Mouse (Mus musculus): ENCODE measurements around the gene Hdgfl1. TPM values are rescaled to one million over a fixed set of nuclear protein-coding genes. Genes with fewer than 3 reads are reported as not detected.

The Hdgfl1 gene
- polyA plus RNA-seq (2012; rRNA removed) (not detected in 2 replicates), polyA plus RNA-seq (2014; fragmentation: Nextera tagmentation; extraction: Ambion mirVana) (not detected in 2 replicates)

DNA sequence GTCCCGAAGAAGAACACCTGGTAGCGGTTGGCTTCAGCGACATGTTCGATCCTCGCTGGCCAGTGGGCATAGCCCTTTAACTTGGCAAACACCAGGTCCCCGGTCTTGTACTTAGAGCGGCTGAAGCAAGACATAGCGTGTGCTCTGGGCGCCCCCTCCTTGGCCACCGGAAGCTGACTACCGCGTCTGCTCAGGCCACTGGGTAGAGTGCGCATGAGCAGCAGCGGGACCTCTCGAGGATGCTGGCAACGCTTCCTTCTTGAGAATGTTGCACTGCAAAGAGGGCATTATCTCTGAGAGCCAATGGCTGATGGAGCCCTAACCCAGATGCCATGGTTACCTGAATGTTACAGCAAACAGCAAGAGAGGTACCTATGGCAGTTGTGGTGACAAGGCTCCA, at the start of gene Hdgfl1:
Hdgfl1 (minus strand) TSS at position 211 of the 400 bp plus-strand sequence.
- H3K4me2 ChIP-seq (ENCODE audit: low read depth): no peak within 1 kb of the TSS
- no peaks in the 10 kb centered on the region for H3K36me3 ChIP-seq (replicated peaks; ENCODE audit: control insufficient read depth, insufficient read depth, low read depth)
- H3K27me3 ChIP-seq (ENCODE audit: control insufficient read depth, insufficient read depth, low read length): no peaks in the 10 kb centered on the region
- H3K9ac ChIP-seq (replicated peaks): no peak within 1 kb of the TSS
- 85% methylated on average over 16 of the region's 16 CpGs for WGBS (ENCODE audit: insufficient replicate concordance)
- no peak for ATAC-seq (ENCODE audit: insufficient read depth)
- no peak for DNase-seq (ENCODE audit: low read depth in 3 of 3, low spot score in 3 of 3)
- no peak within 1 kb of the TSS for H3K27ac ChIP-seq
- no peaks in the 10 kb centered on the region for H3K9me3 ChIP-seq (ENCODE audit: control insufficient read depth, low read length)
- no peaks in the 10 kb centered on the region for H3K4me1 ChIP-seq (replicated peaks; ENCODE audit: control insufficient read depth in 2 of 2, insufficient read depth in 2 of 2, low read length in 1 of 2)
- no peak for TF ChIP-seq CTCF (IDR thresholded peaks at IDR 0.05; ENCODE audit: low read depth)
- TF ChIP-seq EP300 (IDR thresholded peaks at IDR 0.05; ENCODE audit: low read depth): no peak
- no peak within 1 kb of the TSS for H3K4me3 ChIP-seq (ENCODE audit: insufficient read depth in 1 of 2, low read depth in 2 of 2, low read length in 2 of 2)

DNA sequence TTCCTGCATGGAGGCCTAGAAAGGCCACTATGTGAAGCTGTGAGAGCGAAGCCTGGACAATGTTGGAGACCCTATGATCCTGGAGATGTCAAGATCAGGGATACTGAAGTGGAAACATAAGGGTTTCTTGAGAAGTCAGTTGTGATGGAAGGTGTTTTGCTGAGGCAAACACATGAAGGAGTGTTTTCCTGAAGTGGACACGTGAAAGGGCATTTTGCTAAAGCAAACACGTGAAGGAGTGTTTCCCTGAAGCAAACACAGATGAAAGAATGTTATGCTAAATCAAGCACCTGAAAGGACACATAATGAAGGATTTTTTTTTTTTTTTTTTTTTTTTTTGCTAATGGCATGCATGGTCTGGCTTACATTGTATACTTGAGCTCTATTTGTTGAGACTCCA, 25.5 kb upstream of the Hdgfl1 start:
- no peak for DNase-seq (ENCODE audit: low read depth in 3 of 3, low spot score in 3 of 3)
- no peaks in the 10 kb centered on the region for H3K9me3 ChIP-seq (ENCODE audit: control insufficient read depth, low read length)
- H3K9ac ChIP-seq (replicated peaks): no peak overlapping the region
- H3K27me3 ChIP-seq (ENCODE audit: control insufficient read depth, insufficient read depth, low read length): no peaks in the 10 kb centered on the region
- no peak for ATAC-seq (ENCODE audit: insufficient read depth)
- no peak overlapping the region for H3K4me3 ChIP-seq (ENCODE audit: insufficient read depth in 1 of 2, low read depth in 2 of 2, low read length in 2 of 2)
- H3K4me2 ChIP-seq (ENCODE audit: low read depth): no peak overlapping the region
- H3K27ac ChIP-seq: no peak overlapping the region
- WGBS (ENCODE audit: insufficient replicate concordance): 43% methylated on average over 3 of the region's 3 CpGs
- no peak for TF ChIP-seq CTCF (IDR thresholded peaks at IDR 0.05; ENCODE audit: low read depth)
- TF ChIP-seq EP300 (IDR thresholded peaks at IDR 0.05; ENCODE audit: low read depth): no peak
- H3K4me1 ChIP-seq (replicated peaks; ENCODE audit: control insufficient read depth in 2 of 2, insufficient read depth in 2 of 2, low read length in 1 of 2): no peaks in the 10 kb centered on the region
- no peaks in the 10 kb centered on the region for H3K36me3 ChIP-seq (replicated peaks; ENCODE audit: control insufficient read depth, insufficient read depth, low read depth)

DNA sequence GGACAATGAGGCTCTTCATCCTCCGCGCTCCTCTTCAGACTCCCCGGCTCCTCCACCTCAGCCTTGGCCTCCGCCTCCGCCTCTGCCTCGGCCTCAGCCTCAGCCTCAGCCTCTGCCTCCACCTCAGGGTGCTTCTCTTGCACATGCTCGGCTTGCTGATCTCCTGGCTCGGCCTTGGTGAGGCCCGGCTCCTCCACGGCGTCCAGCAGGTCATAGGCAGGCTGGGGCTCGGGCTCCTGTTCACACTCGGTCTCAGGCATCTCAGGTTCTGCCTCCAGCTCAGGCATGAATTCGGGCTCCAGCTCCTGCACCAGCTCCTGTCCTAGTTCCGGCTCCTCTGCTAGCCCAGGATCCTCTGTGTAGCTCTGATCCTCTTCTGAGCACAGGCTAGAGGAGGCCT, 541 bp downstream of the Hdgfl1 start:
- Histone ChIP-seq H3K27me3 (ENCODE audit: control insufficient read depth, insufficient read depth, low read length) (no peaks in the 10 kb centered on the region), H3K4me1 (replicated peaks; ENCODE audit: control insufficient read depth in 2 of 2, insufficient read depth in 2 of 2, low read length in 1 of 2) (no peaks in the 10 kb centered on the region), H3K36me3 (replicated peaks; ENCODE audit: control insufficient read depth, insufficient read depth, low read depth) (no peaks in the 10 kb centered on the region), H3K27ac (no peak overlapping the region), H3K9me3 (ENCODE audit: control insufficient read depth, low read length) (no peaks in the 10 kb centered on the region), H3K9ac (replicated peaks) (no peak overlapping the region), H3K4me3 (ENCODE audit: insufficient read depth in 1 of 2, low read depth in 2 of 2, low read length in 2 of 2) (no peak overlapping the region), H3K4me2 (ENCODE audit: low read depth) (no peak overlapping the region)
- no peak for ATAC-seq (ENCODE audit: insufficient read depth)
- TF ChIP-seq CTCF (IDR thresholded peaks at IDR 0.05; ENCODE audit: low read depth) (no peak), EP300 (IDR thresholded peaks at IDR 0.05; ENCODE audit: low read depth) (no peak)
- no peak for DNase-seq (ENCODE audit: low read depth in 3 of 3, low spot score in 3 of 3)
- WGBS (ENCODE audit: insufficient replicate concordance): 81% methylated on average over 15 of the region's 15 CpGs

DNA sequence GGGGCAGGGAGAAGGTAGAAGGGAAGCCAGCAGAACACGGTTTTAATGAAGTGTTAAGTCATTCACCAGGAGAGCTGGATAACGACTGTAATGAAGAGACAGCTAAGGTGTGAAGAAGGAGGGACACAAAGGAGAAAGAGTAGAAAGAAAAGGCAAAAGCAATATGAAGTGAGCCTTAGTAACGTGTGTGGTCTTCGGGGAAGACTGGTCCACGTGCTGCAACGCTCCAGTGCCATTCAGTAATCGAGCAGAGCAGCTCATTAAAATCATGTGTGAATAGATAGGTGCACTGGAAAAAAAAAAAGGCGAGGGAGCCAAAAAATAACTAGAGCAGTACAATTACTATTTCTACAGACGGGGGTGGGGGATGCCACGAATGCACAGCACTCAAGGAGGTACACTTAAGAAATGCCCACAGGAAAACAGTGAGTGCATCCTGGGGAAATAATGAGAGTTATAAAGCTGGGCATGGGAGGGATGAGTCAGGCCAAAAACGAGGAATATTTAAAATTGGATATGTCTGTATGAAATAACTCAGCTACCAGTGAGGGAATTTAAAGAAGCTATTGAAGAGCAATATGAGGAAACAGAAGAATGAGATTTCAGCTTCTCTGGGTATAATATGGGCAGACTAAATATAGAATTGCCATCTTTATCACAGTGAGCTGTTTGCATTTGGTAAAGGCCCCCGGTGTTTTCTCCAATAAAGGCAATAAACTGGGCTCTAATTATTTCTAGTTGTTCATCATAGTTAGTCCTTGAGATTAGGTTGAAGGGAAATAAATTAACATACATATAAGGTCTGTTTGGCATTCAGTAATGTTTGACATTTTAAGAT, 7.8 kb downstream of the Hdgfl1 start:
- no peak for DNase-seq (ENCODE audit: low read depth in 3 of 3, low spot score in 3 of 3)
- no peak for ATAC-seq (ENCODE audit: insufficient read depth)
- Histone ChIP-seq H3K9ac (replicated peaks) (no peak overlapping the region), H3K4me3 (ENCODE audit: insufficient read depth in 1 of 2, low read depth in 2 of 2, low read length in 2 of 2) (no peak overlapping the region), H3K36me3 (replicated peaks; ENCODE audit: control insufficient read depth, insufficient read depth, low read depth) (no peaks in the 10 kb centered on the region), H3K27ac (no peak overlapping the region), H3K4me1 (replicated peaks; ENCODE audit: control insufficient read depth in 2 of 2, insufficient read depth in 2 of 2, low read length in 1 of 2) (no peaks in the 10 kb centered on the region), H3K27me3 (ENCODE audit: control insufficient read depth, insufficient read depth, low read length) (no peaks in the 10 kb centered on the region), H3K9me3 (ENCODE audit: control insufficient read depth, low read length) (no peaks in the 10 kb centered on the region), H3K4me2 (ENCODE audit: low read depth) (no peak overlapping the region)
- TF ChIP-seq EP300 (IDR thresholded peaks at IDR 0.05; ENCODE audit: low read depth) (no peak), CTCF (IDR thresholded peaks at IDR 0.05; ENCODE audit: low read depth) (no peak)
- WGBS (ENCODE audit: insufficient replicate concordance): 51% methylated on average over 12 of the region's 12 CpGs

DNA sequence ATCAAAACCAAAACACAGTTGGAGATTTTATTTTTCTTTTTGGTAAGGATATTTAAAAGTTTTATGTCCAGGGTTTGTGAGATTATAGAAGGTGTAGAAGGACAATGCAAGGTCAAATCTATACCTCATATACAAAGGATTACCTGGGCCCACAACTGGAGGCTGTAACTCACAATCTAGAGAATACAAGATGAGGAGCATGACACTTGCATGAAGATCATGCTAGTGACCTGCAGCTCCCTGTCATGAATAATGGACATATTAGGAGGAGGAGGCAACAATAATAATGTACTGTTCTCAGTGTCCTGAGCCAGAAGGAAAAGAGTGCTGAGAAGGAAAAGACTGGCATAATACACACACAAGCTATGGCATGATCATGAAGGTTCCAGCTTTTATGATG, 17.1 kb downstream of the Hdgfl1 start:
- Histone ChIP-seq H3K27ac (no peak overlapping the region), H3K27me3 (ENCODE audit: control insufficient read depth, insufficient read depth, low read length) (no peaks in the 10 kb centered on the region), H3K4me3 (ENCODE audit: insufficient read depth in 1 of 2, low read depth in 2 of 2, low read length in 2 of 2) (no peak overlapping the region), H3K4me2 (ENCODE audit: low read depth) (no peak overlapping the region), H3K9ac (replicated peaks) (no peak overlapping the region), H3K36me3 (replicated peaks; ENCODE audit: control insufficient read depth, insufficient read depth, low read depth) (no peaks in the 10 kb centered on the region), H3K4me1 (replicated peaks; ENCODE audit: control insufficient read depth in 2 of 2, insufficient read depth in 2 of 2, low read length in 1 of 2) (no peaks in the 10 kb centered on the region), H3K9me3 (ENCODE audit: control insufficient read depth, low read length) (no peaks in the 10 kb centered on the region)
- DNase-seq (ENCODE audit: low read depth in 3 of 3, low spot score in 3 of 3) (no peak), ATAC-seq (ENCODE audit: insufficient read depth) (no peak)
- no peak for TF ChIP-seq EP300 (IDR thresholded peaks at IDR 0.05; ENCODE audit: low read depth)
- no peak for TF ChIP-seq CTCF (IDR thresholded peaks at IDR 0.05; ENCODE audit: low read depth)

Measured in liver, embryonic 14.5 days (tissue).